Mouse (Mus musculus): Measurements from ENCODE around the gene Sphk1.

Sphk1 gene

DNA sequence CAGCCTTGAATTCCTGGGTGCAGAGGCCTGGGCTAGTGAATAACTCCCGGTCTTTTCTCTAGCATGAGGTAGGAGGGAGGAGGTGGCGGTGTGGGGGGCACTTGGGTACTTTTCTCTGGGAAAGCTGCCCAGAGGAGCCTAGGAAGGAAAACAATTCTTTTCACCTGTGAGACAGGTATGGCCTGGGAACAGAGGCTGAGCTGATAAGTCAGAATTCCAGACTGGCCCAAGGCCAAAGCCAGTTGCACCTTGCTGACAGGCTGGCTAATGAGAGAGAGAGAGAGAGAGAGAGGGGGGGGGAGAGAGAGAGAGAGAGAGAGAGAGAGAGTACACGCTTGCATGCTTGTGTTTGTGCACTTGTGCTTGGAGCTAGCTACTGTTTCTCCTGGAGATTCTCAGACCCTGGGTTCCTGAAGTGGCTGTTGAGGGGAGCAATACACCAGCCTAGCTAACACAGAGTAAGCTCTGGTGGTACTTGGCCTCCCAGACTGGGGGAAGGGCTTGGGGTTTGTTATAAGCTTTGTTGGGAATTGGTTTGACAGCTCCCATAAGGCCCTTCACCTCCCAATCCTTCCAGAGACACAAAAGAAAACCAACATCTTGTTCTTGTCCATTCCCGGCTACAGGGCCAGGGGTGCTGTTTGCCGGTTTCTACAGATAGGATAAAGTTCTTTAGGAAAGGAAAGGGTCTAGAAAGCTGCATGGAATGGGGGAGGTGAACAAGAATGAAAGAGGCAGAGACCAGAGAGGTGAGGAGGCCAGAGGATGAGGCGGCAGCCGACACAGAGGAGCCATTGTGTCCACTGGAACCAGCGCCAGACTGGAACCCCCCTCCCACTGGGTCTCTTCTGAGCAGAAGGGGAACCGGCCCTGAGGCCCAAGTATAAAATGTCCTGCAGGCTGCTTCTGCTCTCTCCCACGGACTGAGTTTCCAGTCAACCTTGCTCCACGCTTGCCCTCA lies at the start of gene Sphk1:
TSS of gene Sphk1 (plus strand) at position 739 of the 961 bp plus-strand sequence.
- no peak for DNase-seq

DNA sequence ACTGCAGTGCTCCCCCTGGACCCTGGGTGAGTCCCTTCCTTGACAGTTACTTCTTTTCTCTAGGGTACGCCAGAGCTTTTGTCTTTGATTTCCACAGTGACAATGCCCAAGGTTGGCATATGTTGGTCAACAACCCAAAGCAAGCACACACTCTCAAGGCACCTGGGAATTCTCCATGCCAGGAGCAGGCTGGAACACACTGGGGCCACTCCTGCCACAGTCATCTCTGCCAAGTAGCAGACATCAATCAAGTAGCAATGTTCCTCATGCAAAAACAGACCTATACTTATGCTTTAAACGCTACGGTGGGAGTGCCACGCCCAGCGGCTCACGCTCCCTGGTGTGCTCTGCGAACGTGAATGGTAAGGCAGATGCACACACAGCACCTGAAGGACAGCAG lies 49.8 kb upstream of the Sphk1 start:
- peak; percentile 83 for DNase-seq

DNA sequence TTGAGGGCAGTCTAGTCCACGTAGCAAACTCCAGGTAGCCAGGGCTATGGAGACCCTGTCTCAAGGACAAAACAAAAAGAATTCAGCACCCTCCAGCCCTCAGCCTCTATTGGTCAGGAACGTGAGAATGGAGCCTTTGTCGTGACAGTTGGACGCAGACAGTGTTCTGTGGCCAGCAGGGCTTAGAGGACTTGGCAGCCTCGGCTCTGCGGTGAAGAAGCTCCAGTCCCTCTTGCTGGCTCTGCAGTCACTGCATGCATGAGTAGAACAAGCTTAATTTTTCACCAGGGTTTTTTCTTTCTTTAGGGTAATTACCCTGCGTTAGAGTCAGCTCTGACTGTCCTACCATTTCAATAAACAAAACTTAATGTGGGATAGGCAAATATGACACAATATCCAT lies 48.9 kb upstream of the Sphk1 start:
- DNase-seq = no peak

DNA sequence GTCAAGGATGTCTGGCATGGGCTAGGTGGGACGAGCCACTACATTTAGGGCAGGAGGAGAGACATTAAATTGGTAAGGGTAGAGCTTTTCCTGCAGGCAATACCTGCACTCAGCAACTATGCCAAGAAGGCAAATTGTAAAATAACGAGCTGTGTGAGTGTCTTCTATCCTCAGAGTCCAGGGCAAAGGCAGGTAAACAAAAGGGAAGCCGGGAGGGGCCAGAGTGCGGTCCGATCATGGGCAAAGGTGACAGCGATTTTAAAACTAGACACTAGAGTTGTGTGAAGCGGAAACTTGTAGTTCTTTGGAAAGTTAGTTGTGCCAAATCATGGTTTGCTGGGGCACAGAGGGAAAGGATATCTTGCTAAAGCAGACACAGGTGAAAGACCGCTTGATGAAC lies 46.5 kb upstream of the Sphk1 start:
- DNase-seq = no peak

DNA sequence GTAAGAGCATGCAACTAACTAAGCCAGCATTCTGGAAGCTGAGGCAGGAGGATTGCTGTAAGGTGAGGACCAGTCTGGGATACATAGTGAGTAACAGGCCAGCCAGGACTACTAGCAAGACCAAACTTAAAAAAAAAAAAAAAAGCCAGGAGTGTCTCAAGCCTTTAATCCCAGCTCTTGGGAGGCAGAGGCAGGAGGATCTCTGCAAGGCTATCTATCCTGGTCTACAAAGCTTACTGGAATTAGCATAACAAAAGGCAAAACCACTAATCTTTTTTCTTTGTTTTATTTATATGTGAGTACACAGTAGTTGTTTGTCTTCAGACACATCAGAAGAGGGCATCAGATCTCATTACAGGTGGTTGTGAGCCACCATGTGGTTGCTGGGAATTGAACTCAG lies 42.5 kb upstream of the Sphk1 start:
- DNase-seq = no peak

DNA sequence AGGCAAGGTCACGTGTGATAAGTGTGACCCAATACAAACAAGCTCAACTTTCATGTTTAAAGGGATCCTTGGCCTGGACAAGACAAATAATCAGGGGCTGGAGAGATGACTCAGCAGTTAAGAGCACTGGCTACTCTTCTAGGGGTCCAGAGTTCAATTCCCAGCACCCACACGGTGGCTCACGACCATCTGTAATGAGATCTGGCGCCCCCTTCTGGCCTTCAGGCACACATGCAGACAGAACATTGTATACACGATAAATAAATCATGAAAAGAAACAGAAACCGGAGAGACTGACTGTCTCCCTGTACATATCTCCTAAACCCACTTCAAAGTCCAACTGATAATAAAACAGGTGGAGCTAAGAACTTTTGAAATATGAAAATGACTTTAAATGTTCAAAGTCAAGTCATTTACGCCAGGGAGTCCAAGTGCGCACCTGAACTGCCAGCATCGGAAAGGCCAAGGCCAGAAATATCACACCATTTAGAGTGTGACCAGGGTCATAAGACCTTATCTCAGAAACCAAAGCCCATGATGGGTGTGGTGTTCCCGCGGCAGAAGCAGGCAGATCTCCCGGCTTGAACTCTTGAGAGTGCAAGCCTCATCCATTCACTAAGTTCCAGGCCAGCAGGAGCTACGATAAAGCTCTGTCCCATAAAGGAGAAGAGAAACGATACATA lies 41.9 kb upstream of the Sphk1 start:
- no peak for DNase-seq

DNA sequence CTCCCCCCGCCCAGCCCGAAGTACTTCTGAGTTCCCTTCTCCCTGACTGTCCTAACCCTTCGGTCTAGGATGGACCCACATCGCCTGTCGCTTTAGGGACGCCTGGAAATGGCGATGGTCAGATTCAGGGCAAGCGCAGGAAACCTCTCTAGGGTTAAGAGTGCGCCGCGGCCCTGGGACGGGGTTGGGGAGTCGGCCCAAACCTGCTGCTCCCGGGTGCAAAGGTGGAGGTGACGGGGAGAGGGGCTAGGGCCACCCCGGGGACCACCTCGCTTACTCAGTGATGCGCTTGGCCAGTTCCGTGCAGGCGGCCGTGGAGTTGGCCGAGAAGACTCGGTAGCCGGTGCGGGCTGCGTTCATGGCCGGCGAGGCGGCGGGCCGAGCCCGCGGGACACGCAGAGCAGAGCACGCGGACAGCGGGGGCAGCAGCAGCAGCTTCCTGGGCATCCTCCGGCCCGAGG lies 40.9 kb upstream of the Sphk1 start:
- no peak for DNase-seq

DNA sequence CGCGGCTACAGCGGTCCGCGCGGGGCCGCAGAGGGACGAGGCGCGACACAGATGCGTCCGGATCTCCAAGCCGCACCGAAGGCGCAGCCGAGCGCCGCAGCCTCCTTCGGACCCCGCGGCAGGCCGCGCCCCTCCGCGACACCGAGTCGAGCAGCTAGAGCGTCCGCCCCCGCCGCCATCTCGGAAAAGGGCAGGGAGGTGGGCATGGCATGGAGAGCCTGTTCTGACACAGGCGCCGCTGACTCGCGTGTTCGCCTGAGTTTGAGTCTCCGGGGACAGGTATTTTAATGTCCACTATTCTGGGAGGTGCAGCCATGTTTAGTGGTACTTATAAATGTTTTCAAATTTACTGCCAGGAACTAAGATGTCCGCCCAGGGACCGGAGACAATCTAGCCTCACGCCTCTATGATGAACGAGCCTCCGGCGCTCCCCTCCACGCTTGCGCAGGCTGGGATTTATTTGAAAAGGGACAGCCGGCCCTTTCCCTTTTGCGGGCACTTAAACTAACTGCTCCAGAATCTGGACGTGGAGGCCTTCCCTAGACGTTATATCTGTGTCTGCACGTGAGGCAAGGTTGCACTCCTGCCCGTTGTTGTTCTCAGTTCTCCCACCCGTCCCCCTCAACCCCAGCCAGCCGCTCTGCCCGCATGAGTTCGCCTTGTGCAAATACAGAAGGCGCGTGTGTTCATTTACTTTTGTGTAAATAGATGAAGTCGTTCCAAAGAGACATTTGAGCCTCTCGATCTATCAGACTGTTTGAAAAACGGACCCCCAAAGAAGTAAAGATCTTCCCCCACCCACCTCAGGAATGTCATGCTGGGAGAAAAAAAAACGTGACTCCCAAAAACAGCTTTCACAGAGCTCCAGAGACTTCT lies 40.3 kb upstream of the Sphk1 start:
- DNase-seq = peak; percentile 98

DNA sequence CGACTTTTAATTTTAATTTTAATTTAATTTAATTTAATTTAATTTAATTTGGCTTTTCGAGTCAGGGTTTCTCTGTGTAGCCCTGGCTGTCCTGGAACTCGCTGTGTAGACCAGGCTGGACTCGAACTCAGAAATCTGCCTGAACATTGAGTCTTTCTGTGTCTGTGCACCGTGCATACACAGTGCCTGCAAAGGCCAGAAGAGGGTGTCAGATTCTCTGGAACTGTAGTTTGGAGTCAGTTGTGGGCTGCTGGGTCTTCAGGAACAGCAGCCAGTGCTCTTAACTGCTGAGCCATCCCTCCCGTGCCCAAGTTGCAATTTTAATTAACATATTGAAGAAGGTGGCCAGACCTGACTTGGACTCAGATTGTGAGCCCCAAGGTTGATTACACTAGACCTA lies 39.4 kb upstream of the Sphk1 start:
- DNase-seq = no peak

DNA sequence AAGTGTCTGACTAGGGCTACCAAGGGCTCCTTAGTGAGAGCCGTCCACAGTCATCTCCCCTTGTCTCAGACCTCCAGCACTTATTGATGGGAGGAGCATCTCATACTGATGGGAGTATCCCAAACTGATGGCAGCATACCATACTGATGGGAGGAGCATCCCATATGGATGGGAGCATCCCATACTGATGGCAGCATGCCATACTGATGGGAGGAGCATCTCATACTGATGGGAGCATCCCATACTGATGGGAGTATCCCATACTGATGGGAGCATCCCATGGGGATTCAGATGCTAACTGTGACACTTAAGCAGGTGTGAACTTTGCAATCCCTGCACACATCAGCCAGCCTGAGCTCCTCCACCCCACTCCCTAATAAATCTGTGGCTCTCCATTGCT lies 38.2 kb upstream of the Sphk1 start:
- peak; percentile 93 for DNase-seq

DNA sequence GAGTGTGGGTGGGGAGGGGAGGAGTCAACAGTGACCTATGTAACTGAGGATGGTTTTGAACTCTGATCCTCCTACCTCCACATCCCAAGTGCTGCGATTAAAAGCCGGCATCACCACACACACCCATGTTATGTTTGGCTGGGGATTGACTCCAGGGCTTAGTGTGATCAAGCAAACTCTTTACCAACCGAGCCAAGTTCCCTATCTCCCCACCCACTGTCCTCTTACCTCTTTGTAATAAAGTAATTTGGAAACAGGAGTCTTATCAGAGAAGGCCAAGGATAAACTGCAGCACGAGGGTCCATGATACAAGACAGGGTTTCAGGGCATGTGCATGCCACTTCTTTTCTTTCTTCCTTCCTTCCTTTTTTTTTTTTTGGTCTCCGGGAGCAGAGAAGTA lies 37.5 kb upstream of the Sphk1 start:
- no peak for DNase-seq

DNA sequence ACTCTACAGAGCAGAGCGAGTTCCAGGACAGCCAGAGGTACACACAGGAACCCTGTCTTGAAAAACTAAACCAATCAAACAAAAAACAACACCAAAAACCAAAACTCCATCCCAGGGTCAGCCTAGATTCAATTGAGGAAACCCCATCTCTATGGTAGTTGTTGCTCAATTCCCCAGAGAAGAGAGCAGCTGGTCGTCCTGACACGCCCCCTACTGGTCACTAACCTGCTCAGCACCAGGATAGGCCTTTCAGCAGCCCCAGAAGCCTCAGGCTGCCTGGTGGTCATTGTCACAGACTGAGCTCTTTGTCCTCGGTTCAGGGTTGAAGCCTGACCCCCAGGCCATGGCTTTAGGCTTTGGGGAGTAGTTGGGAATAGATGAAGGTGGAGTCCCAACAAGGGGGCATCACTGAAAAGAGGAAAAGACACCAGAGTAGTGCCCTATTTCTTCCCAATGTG lies 36.9 kb upstream of the Sphk1 start, which contains the start of gene Prpsap1:
TSS of gene Prpsap1 (minus strand) at position 408 of the 458 bp plus-strand sequence.
- DNase-seq = peak; percentile 97

DNA sequence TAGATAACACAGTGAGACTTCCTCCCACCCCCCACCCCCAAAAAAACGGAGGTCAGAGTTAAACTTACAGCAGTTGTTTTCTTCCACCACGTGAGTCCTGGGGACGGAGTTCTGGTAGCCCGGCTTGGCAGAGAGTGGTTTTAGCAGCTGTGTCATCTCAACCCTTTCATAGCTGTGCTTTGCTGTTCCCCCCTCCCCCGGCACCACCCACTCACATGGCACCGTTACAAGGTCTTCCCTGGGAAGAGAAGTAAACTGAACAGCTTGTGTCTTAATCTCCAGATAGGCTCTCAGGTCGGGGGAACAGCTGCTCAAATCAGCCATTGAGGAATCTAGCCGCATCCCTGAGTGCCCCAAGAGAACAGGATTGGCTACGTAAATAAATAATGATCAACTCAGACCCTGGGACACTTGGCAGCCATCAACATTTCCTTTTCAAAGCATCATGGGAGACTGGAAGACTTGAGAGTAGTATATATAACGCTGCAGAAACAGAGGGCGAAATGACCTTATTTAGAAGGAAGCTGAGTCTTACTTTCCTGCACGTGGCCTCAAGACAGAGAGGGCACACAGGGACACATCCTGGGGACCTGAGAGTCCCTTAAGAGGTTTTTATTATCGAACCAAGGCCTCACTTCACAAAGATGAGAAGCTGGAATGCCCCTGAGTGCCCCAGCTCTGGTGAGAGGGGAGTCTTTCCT lies 36.1 kb upstream of the Sphk1 start:
- DNase-seq = peak; percentile 99

DNA sequence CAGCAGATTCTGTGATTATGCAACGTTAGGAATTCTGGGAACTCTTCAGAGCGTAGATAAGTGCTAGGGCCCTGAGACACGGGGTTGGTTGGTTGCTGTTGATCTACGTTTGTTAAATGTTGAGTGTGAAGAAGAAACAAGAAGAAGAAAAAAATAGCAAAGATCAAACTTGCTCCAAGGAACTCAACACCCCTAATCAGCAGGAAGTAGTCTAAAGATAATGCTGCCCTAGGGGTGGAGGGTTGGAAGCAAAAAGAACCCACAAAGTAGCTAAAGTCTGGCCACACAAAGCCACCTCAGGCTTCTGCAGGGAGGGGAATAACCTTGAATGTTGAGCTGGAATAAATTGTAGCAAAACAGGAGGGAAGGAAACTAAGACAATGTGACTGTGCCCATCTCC lies 33.4 kb upstream of the Sphk1 start:
- no peak for DNase-seq

DNA sequence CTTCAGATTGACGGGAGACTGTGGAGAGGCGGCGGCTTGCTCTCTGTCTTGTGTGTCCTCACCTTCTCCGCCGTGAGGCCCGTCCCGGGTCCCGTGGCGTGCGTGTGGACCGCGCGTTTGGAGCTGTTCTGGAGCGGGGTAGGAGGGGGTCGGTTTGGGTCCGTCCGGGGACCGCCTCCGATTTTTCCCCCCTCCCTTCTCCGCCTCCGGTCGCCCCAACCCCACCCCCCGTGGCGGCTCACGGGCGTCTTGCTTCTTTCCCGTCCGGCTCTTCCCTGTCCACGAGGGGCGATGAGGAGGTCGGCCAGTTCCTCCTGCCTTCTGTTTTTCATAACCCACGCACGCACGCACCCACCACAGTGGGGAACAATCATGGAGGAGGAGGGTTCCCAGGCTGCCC lies 32.1 kb upstream of the Sphk1 start:
- no peak for DNase-seq

DNA sequence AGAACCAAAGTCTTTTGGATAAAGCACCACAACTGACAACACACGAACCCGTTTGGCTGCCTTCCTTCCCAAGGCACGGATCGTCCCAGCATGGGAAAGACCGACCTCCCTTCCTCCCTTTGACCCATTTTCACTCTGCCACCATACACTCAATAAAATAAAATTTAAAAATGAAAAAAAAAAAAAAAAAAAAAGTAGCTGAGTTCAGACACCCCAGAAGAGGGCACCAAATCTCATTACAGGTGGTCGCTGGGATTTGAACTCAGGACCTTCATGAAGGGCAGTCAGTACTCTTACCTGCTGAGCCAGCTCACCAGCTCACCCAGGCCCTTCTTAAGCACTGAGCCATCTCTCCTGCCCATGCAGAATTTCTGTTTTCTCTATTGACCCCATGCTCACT lies 31.7 kb upstream of the Sphk1 start:
- DNase-seq = no peak

DNA sequence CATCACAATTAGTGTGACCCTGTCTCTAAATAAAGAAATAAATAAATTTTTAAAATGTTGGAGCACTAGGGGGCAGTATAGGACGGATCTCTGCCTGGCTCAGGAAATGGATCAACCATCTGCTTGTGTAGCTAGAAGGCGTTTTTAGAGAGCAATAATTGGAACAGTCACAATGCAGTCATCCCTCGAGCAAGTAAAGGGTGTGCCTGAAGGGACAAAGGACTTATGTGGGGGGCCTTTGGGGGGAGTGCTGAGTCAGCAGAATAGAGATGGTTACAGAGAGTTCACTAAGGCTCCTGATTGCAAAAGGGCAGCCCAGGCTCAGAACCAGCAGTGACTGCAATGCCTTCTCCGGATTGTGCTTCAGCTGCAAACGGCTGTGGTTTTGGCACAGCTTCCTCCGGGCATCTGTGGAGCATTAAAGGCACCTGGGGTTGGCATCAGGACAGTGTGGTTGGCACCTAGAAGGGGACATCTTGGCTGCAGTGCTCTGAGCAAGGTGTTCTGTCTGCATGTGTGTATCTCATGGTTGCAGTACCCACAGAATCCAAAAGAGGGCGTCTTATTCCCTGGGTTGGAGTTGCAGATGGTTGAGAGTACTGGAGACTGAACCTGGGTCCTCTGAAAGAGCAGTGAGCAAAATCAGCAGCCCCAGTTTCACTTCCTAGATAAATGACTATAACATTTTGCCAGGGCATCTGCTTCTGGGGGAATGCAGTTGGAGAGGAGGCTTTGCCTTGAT lies 29.5 kb upstream of the Sphk1 start:
- DNase-seq = no peak

DNA sequence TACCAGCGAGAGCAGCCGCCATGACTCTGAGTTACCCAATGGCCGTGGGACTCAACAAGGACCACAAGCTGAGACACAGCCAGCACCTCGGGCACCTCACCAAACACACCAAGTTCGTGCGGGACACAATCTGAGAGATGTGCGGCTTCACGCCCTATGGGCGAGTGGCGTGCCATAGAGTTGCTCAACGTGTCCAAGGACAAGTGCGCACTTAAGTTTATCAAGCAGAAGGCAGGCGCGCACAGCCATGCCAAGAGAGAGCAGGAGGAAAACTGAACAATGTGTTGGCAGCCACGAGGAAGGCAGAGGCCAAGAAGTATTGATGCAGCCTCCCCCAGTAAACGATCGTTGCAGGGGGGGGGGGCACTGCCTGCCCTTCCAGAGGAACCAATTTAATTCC lies 26.2 kb upstream of the Sphk1 start:
- DNase-seq = no peak

DNA sequence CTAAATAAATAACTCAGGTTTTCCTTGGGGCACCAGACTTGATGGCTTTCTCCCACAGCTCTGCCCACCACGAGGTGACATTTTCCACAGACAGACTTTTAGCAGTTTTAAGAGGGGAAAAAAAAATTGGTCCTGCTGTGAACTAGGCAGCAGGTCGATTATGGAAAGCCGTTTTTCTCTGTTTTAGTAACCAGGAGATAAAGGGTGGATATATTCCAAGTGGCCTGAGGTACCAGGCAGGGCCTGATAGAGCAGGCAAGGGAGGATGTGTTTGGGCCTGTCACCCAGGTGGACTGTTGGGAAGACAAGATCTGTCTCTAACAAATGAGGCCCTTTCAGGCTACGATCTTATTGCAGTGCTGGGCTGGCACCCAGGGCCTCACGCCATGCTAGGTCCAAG lies 25.2 kb upstream of the Sphk1 start:
- no peak for DNase-seq

DNA sequence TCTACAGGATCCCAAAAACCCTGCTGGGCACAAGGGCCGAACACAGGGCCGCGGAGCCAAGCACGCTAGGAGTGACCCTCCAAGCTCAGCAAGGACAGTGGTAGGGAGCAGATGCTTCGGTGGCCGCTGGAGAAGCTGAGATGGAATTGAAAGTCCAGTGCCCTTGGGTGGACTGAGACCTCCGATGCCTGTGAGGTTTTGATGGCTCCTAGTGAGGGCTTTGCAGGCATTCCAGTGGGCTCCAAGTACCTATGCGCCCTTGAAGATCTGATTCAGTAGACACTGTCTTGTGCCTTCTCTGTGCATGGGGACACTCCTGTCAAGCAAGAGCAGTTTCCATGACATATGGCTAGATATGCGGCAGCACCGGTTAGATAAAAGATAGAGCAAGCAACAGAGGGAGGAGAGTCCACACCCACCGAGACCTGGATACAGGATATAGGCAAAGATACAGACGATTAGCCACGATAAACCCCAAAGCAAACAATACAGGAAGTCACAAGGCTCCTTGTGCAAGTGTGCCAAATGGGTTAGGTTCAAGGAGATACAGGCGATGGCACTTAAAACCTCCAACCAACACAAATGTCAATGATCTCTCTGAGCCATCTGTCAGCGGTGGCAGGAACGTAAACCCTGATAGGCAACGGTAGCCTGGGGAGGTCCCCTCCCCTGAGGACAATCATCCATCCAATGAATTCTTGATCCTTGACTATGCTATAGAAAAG lies 24.4 kb upstream of the Sphk1 start:
- no peak for DNase-seq

DNA sequence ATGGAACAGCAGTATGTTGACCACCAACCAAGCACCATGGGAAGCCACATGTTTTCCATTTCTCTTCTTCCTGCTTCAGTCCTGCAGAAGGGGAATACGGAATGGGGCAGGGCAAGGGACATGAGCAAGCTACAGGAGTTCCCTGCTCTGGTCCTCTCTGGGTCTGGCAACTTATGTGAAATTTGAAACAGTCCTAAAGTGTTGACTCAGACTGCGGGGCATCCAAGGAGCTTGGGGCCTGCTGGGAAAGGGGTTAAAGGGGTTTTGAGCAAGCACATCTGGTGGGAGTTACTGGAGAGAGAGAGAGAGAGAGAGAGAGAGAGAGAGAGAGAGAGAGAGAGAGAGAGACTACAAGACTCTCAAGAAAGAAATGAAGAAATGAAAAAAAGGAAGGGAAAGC lies 22.0 kb upstream of the Sphk1 start:
- DNase-seq = no peak

Data from heart, adult 11 months (tissue).